Mouse (Mus musculus): ENCODE data around the gene Pex5l.
A peak's percentile ranks its signal among the peaks of the same experiment; 100 is the strongest.

Pex5l gene

DNA sequence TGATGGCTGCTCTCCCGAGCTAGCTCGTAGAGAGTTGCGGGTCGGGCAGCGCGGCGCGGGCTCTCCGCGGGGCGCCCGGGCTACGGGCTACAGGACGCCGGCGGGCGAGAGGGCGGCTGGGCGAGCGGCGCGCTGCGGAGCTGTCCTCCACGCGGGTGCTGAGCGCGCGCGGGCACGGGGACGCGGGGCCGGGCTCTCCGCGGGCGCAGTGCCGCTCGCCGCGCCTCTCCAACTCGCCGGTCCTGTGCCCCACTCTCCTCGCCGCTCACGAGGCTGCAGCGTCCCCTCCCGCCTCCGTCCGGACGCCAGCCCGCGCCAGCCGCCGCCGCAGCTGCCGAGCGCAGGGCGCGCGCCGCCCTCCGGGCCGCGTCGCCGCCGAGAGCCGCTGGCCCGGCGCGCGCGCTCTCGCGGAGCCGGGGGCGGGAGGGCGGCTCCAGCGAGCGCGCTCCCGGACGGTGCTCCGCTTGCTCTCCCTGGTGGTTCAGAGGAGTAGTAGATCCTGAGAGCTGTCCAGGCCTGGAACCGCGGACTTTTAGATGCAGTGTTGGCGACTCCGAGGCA, at the start of gene Pex5l:
Gene Pex5l (minus strand): TSS at position 347 of the 561 bp plus-strand sequence.
- peak; percentile 57 for DNase-seq (ENCODE audit: low read depth, low spot score)

DNA sequence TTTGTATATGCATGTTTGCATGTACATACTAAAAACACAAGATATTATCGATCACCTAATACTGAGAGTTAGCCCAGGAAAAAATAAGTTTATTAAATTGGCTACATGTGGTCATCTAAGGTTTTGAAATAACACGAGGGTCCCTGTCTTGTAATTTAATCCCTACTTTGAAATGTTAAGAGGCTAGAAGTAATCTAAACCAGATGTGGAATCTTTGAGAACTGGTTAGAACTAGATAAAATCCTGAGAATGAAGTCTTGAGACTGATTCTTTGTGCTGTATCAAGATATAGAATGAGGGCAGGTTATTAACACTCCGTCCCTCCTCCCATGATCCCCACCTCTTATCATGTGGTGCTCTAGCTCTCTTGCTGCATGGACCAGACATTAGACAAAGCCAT, 22.1 kb upstream of the Pex5l start:
- DNase-seq (ENCODE audit: low read depth, low spot score), result no peak

DNA sequence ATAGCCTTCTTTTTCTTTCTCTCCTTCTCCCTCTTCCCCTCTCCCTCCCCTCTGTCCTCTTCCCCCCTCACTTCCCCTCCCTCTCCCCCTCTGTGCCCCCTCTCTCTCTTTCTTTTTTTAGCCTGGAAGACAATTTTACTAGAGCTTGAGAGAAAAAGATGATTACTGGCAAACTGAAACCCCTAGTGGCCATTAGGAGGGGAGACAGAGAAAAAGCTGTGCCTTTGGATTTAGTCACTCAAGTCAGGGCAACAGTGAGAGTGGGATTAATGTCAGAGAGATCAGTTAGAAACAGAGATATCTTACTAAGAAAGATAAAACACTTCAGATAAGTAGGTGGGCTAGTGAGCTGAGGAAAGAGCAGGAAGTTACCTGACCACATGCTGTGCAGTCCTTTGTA, 20.8 kb upstream of the Pex5l start:
- no peak for DNase-seq (ENCODE audit: low read depth, low spot score)

DNA sequence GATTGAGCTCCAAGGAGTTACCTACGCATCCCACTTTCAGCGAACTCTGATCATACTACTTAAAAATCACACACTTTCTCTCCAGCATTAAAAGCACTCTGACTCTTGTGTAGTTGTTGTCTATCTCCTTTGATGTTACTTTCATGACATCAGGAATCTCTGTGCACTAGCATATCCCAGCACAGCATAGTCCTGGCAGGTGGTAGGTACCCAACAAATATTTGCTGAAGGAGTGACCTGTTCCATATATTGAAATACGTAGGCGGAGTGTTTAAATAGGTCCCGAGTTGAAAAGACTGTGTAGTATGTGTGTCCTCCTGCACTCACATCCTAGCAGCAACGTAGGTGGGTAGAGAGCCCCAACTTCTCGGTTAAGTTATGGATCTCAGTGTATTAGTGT, 545 bp upstream of the Pex5l start:
- DNase-seq (ENCODE audit: low read depth, low spot score), result no peak

DNA sequence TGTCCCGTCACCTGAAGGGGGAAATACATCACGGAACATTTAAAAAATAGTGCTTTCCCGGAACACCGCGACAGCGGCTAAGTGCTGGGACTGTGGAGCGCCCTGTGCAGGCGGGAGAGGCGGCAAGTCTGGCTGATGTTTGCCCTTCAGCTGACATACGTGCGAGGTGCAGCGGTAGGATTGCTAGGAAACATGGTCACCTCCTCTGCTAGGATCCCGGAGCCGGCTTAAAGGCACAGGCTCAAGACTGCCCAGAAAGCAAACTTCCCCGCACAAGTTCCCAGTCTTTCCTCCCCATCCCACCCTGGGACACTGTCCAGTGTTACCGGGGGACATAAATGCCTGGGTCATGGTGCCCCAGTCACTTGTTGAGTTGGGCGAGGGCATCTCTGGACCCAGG, 649 bp downstream of the Pex5l start:
- no peak for DNase-seq (ENCODE audit: low read depth, low spot score)

DNA sequence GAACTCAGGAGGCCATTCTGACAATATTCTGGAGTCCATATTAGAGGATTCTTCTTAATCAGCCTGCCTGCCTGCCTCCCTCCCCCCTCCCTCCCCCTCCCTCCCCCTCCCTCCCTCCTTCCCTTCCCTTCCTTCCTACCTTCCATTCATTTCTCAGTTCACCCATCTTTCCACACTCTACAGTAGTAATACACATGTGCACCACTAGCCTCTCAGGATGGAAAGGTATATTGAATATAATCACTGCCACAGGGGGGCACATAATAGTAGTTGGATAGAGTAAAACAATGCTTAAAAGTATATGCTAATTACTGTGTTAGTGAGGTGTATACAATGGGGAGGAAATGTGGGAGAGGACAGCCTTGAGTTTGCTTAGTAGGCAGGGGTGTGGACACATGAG, 13.1 kb downstream of the Pex5l start:
- DNase-seq (ENCODE audit: low read depth, low spot score), result no peak

DNA sequence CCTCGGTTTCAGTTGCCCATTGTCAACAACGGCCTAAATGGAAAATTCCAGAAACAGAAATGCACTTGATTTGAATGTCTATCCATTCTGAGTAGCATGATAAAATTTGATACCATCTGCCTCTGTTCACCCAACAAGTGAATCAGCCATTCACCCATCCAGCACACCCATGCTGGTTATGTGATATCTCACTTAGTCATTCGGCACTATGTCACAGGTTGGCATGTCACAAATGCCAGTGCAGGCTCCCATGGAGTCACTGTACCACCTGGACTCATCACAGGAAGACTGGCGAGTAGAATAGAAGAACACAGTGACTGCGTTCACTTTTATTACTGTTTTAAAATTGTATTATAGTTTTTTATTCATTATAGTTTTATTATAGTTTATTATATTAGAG, 18.3 kb downstream of the Pex5l start:
- no peak for DNase-seq (ENCODE audit: low read depth, low spot score)

DNA sequence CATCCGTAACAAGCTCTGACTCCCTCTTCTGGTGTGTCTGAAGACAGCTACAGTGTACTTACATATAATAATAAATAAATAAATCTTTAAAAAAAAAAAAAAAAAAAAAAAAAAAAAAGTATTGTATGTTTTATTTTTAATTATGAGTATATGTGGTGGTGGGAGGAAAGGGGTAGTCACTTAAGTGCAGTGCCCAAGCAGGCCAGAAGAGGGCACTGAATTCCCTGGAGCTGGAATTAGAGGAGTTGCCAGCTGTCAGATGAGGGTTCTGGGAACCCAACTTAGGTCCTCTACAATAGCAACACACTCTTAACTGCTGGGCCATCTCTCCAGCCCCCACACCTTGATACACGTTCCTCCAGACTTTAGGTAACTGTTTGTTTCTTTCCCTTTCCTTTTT, 37.3 kb downstream of the Pex5l start:
- no peak for DNase-seq (ENCODE audit: low read depth, low spot score)

DNA sequence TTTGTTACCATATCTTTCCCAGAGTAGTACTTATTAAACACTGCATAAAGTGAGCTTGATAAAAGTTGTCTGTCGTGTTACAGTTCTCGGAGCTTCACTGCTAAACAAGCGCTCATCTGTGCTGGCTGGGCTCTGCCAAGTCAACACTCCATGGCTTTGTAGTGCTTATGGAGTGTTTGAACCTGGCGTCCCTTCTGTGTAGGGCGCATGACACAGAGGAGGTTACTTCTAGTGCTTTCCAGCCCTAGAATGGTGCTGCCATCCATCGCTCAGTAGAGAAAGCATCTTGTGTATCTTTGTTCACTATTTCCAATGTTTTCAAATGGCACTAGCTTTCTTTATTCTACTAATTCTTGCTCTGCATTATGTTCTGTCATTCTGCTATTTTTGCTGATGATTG, 39.5 kb downstream of the Pex5l start:
- DNase-seq (ENCODE audit: low read depth, low spot score), result no peak

DNA sequence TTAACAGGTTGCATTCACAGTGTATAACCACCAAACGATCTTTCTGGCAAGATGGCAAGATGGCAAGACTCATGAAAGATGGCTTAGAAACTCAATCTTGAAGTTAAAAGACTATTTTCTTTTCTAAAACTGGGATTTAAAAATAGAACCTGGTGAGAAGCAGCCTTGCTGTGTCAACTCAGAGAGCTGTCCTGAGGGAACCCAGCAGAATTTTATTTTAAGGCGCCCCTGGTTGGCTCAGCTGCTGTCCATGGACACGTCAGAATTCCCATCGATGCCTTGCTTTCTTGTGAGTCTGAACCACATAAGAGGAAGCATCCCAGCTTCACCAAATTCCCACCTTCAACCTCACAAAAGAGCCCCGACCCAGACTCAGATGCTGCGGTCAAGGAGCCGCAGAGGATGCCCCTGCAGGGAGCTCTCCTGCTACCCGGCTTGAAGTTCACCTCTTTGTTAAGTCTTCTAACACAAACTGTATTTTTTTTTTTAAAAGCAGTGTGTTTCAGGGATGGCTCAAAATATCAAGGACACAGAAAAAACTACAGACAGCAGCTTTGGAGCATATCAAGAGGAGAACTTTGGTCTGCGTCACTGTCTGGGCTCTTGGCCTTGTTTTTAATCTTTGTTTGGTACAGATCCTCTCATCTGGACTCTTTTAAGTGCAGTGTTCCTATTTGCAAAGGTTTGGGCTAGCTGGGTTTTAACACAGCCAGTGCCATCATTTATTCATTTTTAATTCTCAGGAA, 44.3 kb downstream of the Pex5l start:
- DNase-seq (ENCODE audit: low read depth, low spot score), result no peak

DNA sequence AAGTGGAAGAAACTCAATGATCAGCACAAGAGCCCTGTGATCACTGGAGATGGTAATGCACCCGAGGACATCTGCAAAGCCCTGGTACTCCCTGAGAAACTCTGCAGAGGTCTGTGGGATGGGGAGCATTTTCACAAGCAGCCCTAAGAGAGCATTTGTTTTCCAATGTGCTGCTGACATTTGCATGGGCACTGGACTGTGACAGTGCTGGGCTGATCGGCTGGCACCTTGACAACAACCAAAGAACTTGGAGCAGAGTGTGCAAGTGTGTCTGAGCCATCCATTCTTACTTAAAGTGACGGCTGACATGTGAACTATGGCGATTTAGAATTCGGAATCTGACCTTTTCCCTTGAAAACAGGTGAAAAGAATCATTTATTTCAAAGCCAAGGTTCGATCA, 49.4 kb downstream of the Pex5l start:
- DNase-seq (ENCODE audit: low read depth, low spot score), result no peak

DNA sequence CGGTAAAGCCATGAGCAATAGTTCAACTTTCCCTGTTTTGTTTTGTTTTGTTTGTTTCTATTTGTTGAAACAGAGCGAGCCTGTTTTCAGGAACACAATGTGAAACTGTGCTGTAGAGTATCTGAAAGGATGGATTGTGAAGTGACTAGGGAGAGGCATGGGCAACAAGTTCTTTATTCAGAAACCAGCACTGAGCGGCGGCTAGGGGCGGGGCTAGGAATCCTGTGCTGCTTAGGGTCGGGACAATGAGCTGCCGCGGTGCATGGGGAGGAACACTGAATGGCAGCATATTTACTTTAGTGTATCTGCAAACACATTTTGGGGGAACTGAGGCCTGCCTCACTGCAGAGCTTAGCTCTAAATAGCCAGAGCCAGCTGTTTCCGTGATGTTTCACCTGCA, 53.0 kb downstream of the Pex5l start:
- DNase-seq (ENCODE audit: low read depth, low spot score), result no peak

DNA sequence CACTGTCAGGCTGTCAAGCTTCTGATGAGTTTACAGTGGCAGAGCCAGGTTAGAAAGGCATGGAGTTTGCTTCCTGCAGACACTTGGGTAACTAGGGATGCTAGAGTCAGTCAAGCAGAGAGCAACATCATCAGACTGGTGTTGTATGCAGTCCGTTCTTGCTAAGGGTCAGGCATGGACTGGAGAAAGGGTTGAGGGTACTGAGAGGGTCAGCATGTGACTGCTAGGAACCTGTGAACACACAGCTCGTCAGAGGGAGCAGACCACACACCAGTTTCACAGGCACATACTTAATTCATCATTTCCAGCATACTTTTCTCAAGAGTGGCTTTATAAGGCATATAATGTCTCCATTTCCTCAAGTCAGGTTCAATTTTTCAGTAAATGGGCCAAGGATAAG, 53.6 kb downstream of the Pex5l start:
- no peak for DNase-seq (ENCODE audit: low read depth, low spot score)

DNA sequence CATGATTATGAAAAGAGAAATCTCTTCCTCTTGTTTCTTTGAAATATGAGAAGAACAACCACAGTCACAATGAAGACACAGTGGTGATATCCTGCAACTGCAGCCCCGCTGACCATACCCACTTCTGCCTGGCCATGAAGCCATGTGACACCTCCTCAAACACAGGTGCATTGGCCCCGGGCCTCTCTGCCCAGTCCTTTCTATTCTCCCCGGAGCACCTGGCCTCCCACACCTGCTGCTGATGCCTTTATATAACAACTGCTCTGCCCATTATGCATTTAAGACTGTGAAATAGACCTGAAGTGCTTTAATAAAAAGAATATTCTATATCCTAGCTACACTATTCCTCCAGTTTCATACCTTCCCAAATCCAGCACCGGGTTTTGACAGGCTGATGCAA, 54.8 kb downstream of the Pex5l start:
- DNase-seq (ENCODE audit: low read depth, low spot score), result no peak

DNA sequence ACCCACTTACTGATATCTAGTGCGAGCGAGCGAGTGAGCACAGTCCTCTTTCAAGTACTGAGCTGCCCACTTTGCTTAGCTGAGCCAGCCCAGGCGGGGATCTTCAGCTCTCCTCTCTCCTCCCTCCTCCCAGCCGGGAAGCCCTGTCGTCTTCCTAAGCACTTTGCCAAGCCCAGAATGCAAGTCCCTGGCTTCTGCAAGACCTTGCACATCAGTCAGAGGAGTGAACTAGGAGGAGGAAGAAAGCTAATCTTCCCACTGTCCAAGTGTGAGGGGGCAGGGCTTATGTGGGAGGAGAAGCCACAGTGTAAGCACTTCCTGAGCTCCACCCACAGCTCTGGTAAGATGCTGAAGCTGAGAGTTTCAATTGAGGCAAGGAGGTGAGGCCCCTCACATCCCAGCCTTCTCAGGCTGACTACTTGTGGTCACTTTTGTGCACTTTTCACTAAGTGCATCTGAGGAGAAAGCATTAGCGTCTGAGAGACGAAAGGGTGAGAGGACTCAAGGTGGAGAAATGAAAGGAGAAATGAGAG, 60.2 kb downstream of the Pex5l start:
- no peak for DNase-seq (ENCODE audit: low read depth, low spot score)

DNA sequence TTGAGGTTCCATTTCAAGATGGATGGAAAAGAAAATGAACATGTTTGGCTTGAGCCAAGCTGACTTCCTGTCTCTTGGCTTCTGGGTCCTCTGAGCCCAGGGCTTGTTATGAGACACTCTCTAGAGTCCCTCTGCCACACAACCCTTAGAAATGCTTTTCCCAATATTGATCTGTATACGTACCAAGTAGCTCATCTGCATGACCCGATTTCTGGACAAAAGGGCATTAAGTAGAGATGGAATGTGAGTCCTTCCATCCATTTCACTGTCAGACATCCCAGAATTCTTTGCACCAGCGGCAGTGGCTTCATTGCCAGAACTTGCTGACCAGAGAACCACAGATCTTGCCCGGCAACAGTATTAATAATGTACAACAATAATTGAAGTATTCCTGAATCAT, 61.3 kb downstream of the Pex5l start:
- no peak for DNase-seq (ENCODE audit: low read depth, low spot score)

DNA sequence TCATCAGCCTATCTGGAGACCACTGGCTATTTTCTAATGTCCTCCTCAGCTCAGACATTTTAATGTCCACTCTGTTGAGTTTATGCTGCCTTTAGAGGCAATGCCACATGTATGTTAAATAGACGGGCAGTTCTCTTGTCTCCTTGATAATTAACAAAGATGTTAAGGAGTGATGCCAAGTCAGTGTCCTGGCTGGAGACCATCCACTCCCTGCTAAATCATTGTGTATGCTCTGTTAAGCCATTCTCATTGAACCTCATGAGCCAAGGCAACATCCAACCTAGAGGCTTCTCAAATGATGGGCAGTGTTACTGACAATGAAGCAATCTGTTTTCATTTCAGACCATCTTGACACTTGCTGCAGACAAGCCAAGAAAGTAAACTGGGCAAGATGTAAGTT, 63.4 kb downstream of the Pex5l start:
- no peak for DNase-seq (ENCODE audit: low read depth, low spot score)

DNA sequence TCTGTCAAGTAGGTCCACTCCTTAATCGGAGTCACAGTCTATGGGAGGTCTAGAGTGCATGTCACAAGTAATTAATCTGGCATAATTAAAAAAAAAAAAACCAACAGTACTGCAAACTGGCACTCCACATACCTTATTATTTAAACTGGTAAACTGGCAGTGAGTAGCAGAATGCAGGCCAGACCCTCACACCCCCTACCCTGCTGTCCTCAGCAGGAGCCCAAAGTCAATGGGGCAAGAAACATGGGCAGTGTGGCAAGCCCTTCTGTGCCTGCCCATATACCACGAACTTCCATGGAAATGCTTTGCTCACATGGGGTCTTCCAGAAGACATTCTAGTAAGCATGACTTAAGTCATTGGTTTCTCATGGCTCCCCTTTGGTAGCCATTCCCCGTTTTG, 63.9 kb downstream of the Pex5l start:
- no peak for DNase-seq (ENCODE audit: low read depth, low spot score)

DNA sequence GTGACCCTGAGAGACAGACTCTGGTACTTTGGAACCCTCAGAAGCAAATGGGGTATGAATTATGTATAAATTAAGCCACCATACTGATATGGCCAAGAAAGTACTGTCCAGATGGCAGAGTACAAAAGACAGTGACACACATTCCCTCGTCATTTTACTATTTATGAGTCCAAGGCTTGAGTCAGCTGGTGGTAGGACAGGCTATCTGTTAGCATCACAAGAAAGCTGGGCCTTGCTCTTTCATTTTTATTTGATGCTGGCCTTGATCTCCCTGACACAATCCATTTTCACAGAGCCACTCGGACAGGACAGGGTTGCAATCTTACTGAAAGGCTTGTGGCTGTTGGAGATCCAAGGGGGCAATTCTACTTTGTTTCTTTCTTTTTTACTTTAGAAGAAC, 67.4 kb downstream of the Pex5l start:
- DNase-seq (ENCODE audit: low read depth, low spot score), result no peak

DNA sequence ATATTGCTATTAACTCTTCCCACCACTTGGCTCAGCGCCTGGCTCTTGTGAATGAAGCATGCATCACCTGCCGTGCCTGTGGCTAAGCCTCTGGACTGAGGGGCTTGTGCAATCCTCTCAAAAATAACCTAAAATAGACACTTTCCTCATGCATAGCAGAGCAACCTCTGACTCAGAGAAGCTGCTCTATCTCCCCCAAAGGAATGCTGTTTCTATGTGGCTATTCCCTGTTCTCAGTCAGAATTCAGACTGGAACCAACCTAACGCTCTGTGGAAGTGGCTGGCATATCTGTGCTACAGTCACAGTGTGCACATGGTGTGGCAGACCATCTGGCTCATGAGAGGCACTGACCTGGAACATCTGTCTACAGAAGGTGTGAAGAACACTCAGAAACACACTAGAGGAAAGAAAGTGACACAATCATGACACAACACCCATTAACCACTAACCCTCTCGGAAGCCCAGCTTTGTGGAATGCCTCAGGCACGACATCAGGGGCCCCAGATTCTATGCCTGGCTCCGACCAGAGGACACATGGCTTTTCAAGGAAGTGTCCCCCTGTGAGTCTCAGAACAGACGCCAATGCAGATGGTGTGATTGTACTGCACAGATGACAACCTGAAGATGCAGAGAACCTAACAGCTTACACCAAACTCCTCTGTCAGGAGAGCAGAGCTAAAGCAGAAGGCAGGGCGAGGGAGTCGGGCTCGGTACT, 68.6 kb downstream of the Pex5l start:
- no peak for DNase-seq (ENCODE audit: low read depth, low spot score)

DNA sequence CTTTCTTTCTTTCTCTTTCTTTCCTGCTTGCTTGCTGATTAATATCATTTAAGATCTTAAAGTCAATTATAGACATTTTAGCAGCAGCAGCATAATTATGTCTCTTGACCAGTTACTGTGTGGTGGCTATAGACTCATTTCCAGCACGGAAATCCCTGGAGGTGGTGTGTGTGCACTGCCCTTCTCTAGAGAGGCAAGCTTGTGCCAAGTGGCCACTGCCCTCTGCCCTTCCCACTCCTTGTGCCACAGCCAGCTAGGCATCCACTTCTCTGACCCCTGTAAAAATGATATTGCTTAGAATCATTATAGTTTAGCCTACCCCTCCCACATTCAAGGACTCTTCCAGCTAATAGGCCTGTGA, 69.2 kb downstream of the Pex5l start:
- no peak for DNase-seq (ENCODE audit: low read depth, low spot score)

DNA sequence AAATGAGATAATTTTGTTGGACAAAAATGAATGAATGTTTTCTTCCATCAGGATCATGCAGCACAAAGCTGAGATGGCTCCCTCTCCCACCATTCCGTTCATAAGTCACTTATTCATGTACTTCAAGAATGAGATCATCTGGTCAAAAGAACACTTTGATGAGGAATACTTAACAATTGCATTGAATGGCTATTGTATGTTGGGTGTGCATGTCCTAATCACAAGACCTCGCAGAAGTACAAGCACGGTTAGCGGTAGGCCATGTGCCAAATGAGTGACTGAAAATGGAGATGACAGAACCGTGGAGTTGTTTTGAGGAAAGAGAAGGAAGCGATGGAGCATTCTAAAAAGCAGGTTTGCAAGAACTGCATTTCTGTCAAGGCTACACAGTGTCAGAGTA, 72.3 kb downstream of the Pex5l start:
- DNase-seq (ENCODE audit: low read depth, low spot score), result no peak

DNA sequence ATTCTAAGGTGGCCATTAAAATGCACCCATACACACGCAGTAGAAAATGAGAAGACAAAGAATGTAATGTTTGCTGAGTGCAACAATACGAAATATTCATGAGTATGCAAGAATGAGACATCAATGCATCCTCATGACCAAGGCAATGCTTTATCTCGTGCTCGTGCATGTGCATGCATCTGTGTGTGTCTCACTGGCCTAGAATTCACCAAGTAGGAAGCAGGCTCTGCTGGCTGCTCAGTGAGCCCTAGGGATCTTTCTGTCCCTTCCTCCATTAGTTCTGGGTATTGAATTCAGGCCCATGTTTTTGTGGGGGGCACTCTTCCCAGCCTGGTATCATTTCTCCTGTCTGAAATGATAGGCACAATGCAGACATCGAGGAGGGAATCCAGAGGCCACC, 74.9 kb downstream of the Pex5l start:
- DNase-seq (ENCODE audit: low read depth, low spot score), result no peak
